In genomic region chr9:120932371-120932770, GRCm38 (mm10) we compare ENCODE assay signal across 8 mouse cellular contexts. TPM values are rescaled to one million over a fixed set of nuclear protein-coding genes. Genes with fewer than 3 reads are reported as not detected.
A peak's percentile ranks its signal among the peaks of the same experiment; 100 is the strongest.
DNase-seq lines count a peak whose midpoint lies in the region; ATAC-seq lines count a peak whose summit lies in the region.
"Had no signal": no experiment of that assay in that cellular context is flagged by ENCODE, and none has a peak within 500 bp of the region (broad histone marks: within the 10 kb centered on the region; RNA-seq: fewer than 3 reads in every experiment).

No protein-coding gene starts in this region.

- H3K9ac ChIP-seq in hindbrain, embryonic 15.5 days = no peak overlapping the region
- no peak overlapping the region for H3K9ac ChIP-seq in hindbrain, embryonic 13.5 days
- no peak overlapping the region for H3K9ac ChIP-seq in embryonic facial prominence, embryonic 12.5 days
- no peak overlapping the region; the same call in 1 of the 2 replicates for H3K9ac ChIP-seq in midbrain, embryonic 14.5 days (replicated peaks; ENCODE audit: low read length)
- H3K9ac ChIP-seq: liver, postnatal 0 days had no signal

- no peaks in the 10 kb centered on the region for H3K9me3 ChIP-seq in hindbrain, embryonic 15.5 days
- H3K9me3 ChIP-seq in hindbrain, embryonic 13.5 days = no peaks in the 10 kb centered on the region
- no peaks in the 10 kb centered on the region for H3K9me3 ChIP-seq in embryonic facial prominence, embryonic 12.5 days
- no peaks in the 10 kb centered on the region for H3K9me3 ChIP-seq in midbrain, embryonic 14.5 days (ENCODE audit: control insufficient read depth, low read length)

- H3K36me3 ChIP-seq in hindbrain, embryonic 15.5 days = no peaks in the 10 kb centered on the region
- no peaks in the 10 kb centered on the region for H3K36me3 ChIP-seq in hindbrain, embryonic 13.5 days
- H3K36me3 ChIP-seq in embryonic facial prominence, embryonic 12.5 days = no peaks in the 10 kb centered on the region
- no peaks in the 10 kb centered on the region for H3K36me3 ChIP-seq in midbrain, embryonic 14.5 days (ENCODE audit: control insufficient read depth, insufficient read depth, low read length)

- H3K27ac ChIP-seq in hindbrain, embryonic 15.5 days (replicated peaks) = 0 out of 2 replicates have a peak overlapping the region, but pooled peaks have one; percentile 65
- H3K27ac ChIP-seq in hindbrain, embryonic 13.5 days = no peak overlapping the region
- H3K27ac ChIP-seq in embryonic facial prominence, embryonic 12.5 days = 0 out of 2 replicates have a peak overlapping the region, but pooled peaks have one; percentile 41
- 0 out of 2 replicates have a peak overlapping the region, but pooled peaks have one; percentile 60 for H3K27ac ChIP-seq in midbrain, embryonic 14.5 days (replicated peaks; ENCODE audit: low read depth, low read length)

- H3K27me3 ChIP-seq in hindbrain, embryonic 15.5 days = no peaks in the 10 kb centered on the region
- no peaks in the 10 kb centered on the region for H3K27me3 ChIP-seq in hindbrain, embryonic 13.5 days
- no peaks in the 10 kb centered on the region for H3K27me3 ChIP-seq in embryonic facial prominence, embryonic 12.5 days
- no peaks in the 10 kb centered on the region for H3K27me3 ChIP-seq in midbrain, embryonic 14.5 days (ENCODE audit: control insufficient read depth, insufficient read depth, low read length)

- peaks cover 34% of the 10 kb centered on the region for H3K4me1 ChIP-seq in hindbrain, embryonic 15.5 days (replicated peaks)
- H3K4me1 ChIP-seq in hindbrain, embryonic 13.5 days (replicated peaks) = peaks cover 28% of the 10 kb centered on the region
- H3K4me1 ChIP-seq in embryonic facial prominence, embryonic 12.5 days = peaks cover 24% of the 10 kb centered on the region
- H3K4me1 ChIP-seq in midbrain, embryonic 14.5 days (ENCODE audit: control insufficient read depth, insufficient read depth, low read length) = peaks cover 39% of the 10 kb centered on the region

- ATAC-seq in hindbrain, embryonic 15.5 days (ENCODE audit: low FRiP score, low read depth) = no peak
- no peak for ATAC-seq in hindbrain, embryonic 13.5 days (ENCODE audit: low FRiP score)
- ATAC-seq in embryonic facial prominence, embryonic 12.5 days (ENCODE audit: insufficient number of reproducible peaks, insufficient read depth, low FRiP score, low TSS enrichment) = no peak
- no peak for ATAC-seq in midbrain, embryonic 14.5 days (ENCODE audit: low FRiP score, low TSS enrichment)

- peak; percentile 57 for DNase-seq in cerebellum, adult 9-11 months
- peak; percentile 36 for DNase-seq in midbrain, embryonic 14.5 days
- no peak for DNase-seq in layer of hippocampus, postnatal 10 days (ENCODE audit: low spot score in 2 of 2)
- DNase-seq in layer of hippocampus, adult 18-20 months (ENCODE audit: low spot score in 2 of 2) = no peak

- H3K4me3 ChIP-seq in hindbrain, embryonic 15.5 days = no peak overlapping the region
- no peak overlapping the region for H3K4me3 ChIP-seq in hindbrain, embryonic 13.5 days
- H3K4me3 ChIP-seq in embryonic facial prominence, embryonic 12.5 days = no peak overlapping the region
- H3K4me3 ChIP-seq in midbrain, embryonic 14.5 days (replicated peaks; ENCODE audit: low read depth, low read length) = peak overlapping the region; percentile 25

- no peak overlapping the region for H3K4me2 ChIP-seq in hindbrain, embryonic 15.5 days
- no peak overlapping the region for H3K4me2 ChIP-seq in hindbrain, embryonic 13.5 days
- H3K4me2 ChIP-seq in embryonic facial prominence, embryonic 12.5 days (replicated peaks) = no peak overlapping the region
- peak overlapping the region; percentile 49 for H3K4me2 ChIP-seq in midbrain, embryonic 14.5 days (ENCODE audit: low read length)

- WGBS in hindbrain, embryonic 15.5 days = 30% methylated on average over 6 of the region's 6 CpGs
- 33% methylated on average over 6 of the region's 6 CpGs for WGBS in hindbrain, embryonic 13.5 days
- 34% methylated on average over 6 of the region's 6 CpGs for WGBS in embryonic facial prominence, embryonic 12.5 days
- WGBS in midbrain, embryonic 14.5 days = 22% methylated on average over 6 of the region's 6 CpGs

RNA-seq across cellular contexts. Expression of gene Ctnnb1, which starts 3.4 kb away (rescaled TPM):
- polyA plus RNA-seq in hindbrain, embryonic 15.5 days (2015; fragmentation: Nextera tagmentation; extraction: Ambion mirVana) = 367 and 394 TPM in 2 replicates
- polyA plus RNA-seq in hindbrain, embryonic 13.5 days (2015; fragmentation: Nextera tagmentation; extraction: Ambion mirVana) = 422 and 424 TPM in 2 replicates
- 777 and 801 TPM in 2 replicates for polyA plus RNA-seq in embryonic facial prominence, embryonic 12.5 days (2016; fragmentation: Nextera tagmentation; extraction: Ambion mirVana)
- 484 and 702 TPM in 2 replicates for polyA plus RNA-seq in midbrain, embryonic 14.5 days (2014; fragmentation: Nextera tagmentation; extraction: Ambion mirVana)
- 100 to 1,000 TPM; 801 to 853 TPM for total RNA-seq in layer of hippocampus, postnatal 10 days (2021)
- total RNA-seq in layer of hippocampus, adult 18-20 months (2021) = 100 to 1,000 TPM; 485 to 511 TPM

Comparison
In these comparisons a context has a peak if more than half of its experiments do, and no peak if none do; other contexts are left out.
1. DNase-seq: peak in cerebellum, adult 9-11 months (single experiment) and midbrain, embryonic 14.5 days (single experiment); none in layer of hippocampus, postnatal 10 days (0 of 2) and layer of hippocampus, adult 18-20 months (0 of 2).